Mouse (Mus musculus) adrenal gland (tissue): Measurements from ENCODE around the gene Msmo1.

Source experiments
- intact Hi-C: fragments of 180-260 bp; cut with DNase I; formaldehyde crosslinking; loops from one replicate; pipeline ENCODE4 v1.15.1; 2025
- long read RNA-seq, 2 experiments: library from polyadenylated mRNA; unstranded; transcript quantifications; one replicate each; pipeline ENCODE4 v2.0.0; 2020; ENCODE audit warnings: borderline replicate concordance in 1 of 2; ENCODE audit not compliant: insufficient replicate concordance in 1 of 2

The Msmo1 gene
- long read RNA-seq, experiment 1, transcript Msmo1-201 (6 exons, 2,044 nt) = major isoform, 196 of 210 reads
- long read RNA-seq, experiment 1, partial matches to known transcripts = 8 of 210 reads
- long read RNA-seq, experiment 1, other reads (novel, unspliced or antisense) = 5 of 210 reads
- long read RNA-seq, experiment 2, transcript Msmo1-203 (2 exons, 2,969 nt) = minor isoform, 9 of 373 reads
- long read RNA-seq, experiment 2, transcript Msmo1-201 (6 exons, 2,044 nt) = major isoform, 327 of 373 reads
- long read RNA-seq, experiment 2, partial matches to known transcripts = 29 of 373 reads
- long read RNA-seq, experiment 2, other reads (novel, unspliced or antisense) = 8 of 373 reads

- intact Hi-C loops = no loop called here
These were observed at the start of gene Msmo1 for GRCm38 (mm10) chr8:64733271-64733943. Gene Msmo1 (minus strand): TSS chr8:64733792.

GRCm38 (mm10) chr8:64781947-64782346 is 48.4 kb upstream of the Msmo1 start:
- intact Hi-C loops = loop anchor here (2.0 to 5.0 kb wide), 2 partner anchors 65 to 155 kb away; no protein-coding TSS in a partner anchor

- intact Hi-C loops = no loop called here
These were observed 44.3 kb upstream of the Msmo1 start for GRCm38 (mm10) chr8:64777925-64778324.

- intact Hi-C loops = no loop called here
These were observed 40.5 kb upstream of the Msmo1 start for GRCm38 (mm10) chr8:64774136-64774535.

GRCm38 (mm10) chr8:64770814-64771213 is 37.2 kb upstream of the Msmo1 start:
- intact Hi-C loops = no loop called here

GRCm38 (mm10) chr8:64769586-64769985 is 36.0 kb upstream of the Msmo1 start:
- intact Hi-C loops = no loop called here

- intact Hi-C loops = no loop called here
These were observed 35.1 kb upstream of the Msmo1 start for GRCm38 (mm10) chr8:64768645-64769044.

GRCm38 (mm10) chr8:64767047-64767446 is 33.5 kb upstream of the Msmo1 start:
- intact Hi-C loops = no loop called here

- intact Hi-C loops = loop anchor here (5.0 kb wide), 1 partner anchor 178 kb away; no protein-coding TSS in a partner anchor
These were observed 30.5 kb upstream of the Msmo1 start for GRCm38 (mm10) chr8:64764075-64764474.

- intact Hi-C loops = loop anchor here (5.0 kb wide), 1 partner anchor 180 kb away; no protein-coding TSS in a partner anchor
These were observed 29.2 kb upstream of the Msmo1 start for GRCm38 (mm10) chr8:64762751-64763150.

GRCm38 (mm10) chr8:64761430-64761829 is 27.8 kb upstream of the Msmo1 start:
- intact Hi-C loops = loop anchor here (5.0 kb wide), 1 partner anchor 181 kb away; no protein-coding TSS in a partner anchor

GRCm38 (mm10) chr8:64757956-64758355 is 24.4 kb upstream of the Msmo1 start:
- intact Hi-C loops = no loop called here

GRCm38 (mm10) chr8:64746215-64747058 is 12.8 kb upstream of the Msmo1 start:
- intact Hi-C loops = no loop called here

GRCm38 (mm10) chr8:64740547-64741211 is 7.1 kb upstream of the Msmo1 start:
- intact Hi-C loops = no loop called here

- intact Hi-C loops = no loop called here
These were observed 5.3 kb upstream of the Msmo1 start for GRCm38 (mm10) chr8:64738916-64739315.

GRCm38 (mm10) chr8:64736767-64737323 is 3.3 kb upstream of the Msmo1 start:
- intact Hi-C loops = no loop called here

GRCm38 (mm10) chr8:64735161-64735560 is 1.6 kb upstream of the Msmo1 start:
- intact Hi-C loops = no loop called here

GRCm38 (mm10) chr8:64732596-64732995 is 996 bp downstream of the Msmo1 start:
- intact Hi-C loops = no loop called here

- intact Hi-C loops = no loop called here
These were observed 5.4 kb downstream of the Msmo1 start for GRCm38 (mm10) chr8:64728156-64728555.

GRCm38 (mm10) chr8:64726190-64726695 is 7.3 kb downstream of the Msmo1 start:
- intact Hi-C loops = no loop called here
